Mouse (Mus musculus) midbrain, embryonic 14.5 days (tissue): ENCODE data around the gene Kmt2b. TPM values are rescaled to one million over a fixed set of nuclear protein-coding genes. Genes with fewer than 3 reads are reported as not detected.

Experiments
- ATAC-seq: fragments of 200-750 bp; cut with Nextera tagmentation; 2 replicates; pipeline ENCODE4 v1.8.0; 2017; ENCODE audit warnings: moderate number of reproducible peaks, moderate library complexity; ENCODE audit not compliant: low FRiP score, low TSS enrichment
- DNase-seq: peaks from one replicate; pipeline ENCODE4 v3.0.0-alpha.2; 2015
- H3K27ac ChIP-seq: fragments of 300-500 bp; sonication (generic); replicated peaks from 2 replicates; pipeline ENCODE4 v1.5.1; 2014; ENCODE audit warnings: mild to moderate bottlenecking, low read depth, low read length, moderate library complexity
- H3K27me3 ChIP-seq: fragments of 300-500 bp; sonication (generic); 2 replicates; pipeline ENCODE4 v1.6.1; 2014; ENCODE audit warnings: low read length, control low read depth, mixed read lengths; ENCODE audit not compliant: control insufficient read depth, insufficient read depth
- H3K36me3 ChIP-seq: fragments of 300-500 bp; sonication (generic); 2 replicates; pipeline ENCODE4 v1.6.1; 2014; ENCODE audit warnings: low read length, control low read depth; ENCODE audit not compliant: control insufficient read depth, insufficient read depth
- H3K4me1 ChIP-seq: fragments of 300-500 bp; sonication (generic); 2 replicates; pipeline ENCODE4 v1.6.1; 2014; ENCODE audit warnings: mild to moderate bottlenecking, antibody characterized with exemption, low read length, control low read depth; ENCODE audit not compliant: control insufficient read depth, insufficient read depth
- H3K4me2 ChIP-seq: fragments of 300-500 bp; sonication (generic); 2 replicates; pipeline ENCODE4 v1.6.1; 2014; ENCODE audit warnings: mild to moderate bottlenecking, low read length, moderate library complexity
- H3K4me3 ChIP-seq: fragments of 300-500 bp; sonication (generic); replicated peaks from 2 replicates; pipeline ENCODE4 v1.5.1; 2014; ENCODE audit warnings: low read depth, low read length
- H3K9ac ChIP-seq: fragments of 300-500 bp; sonication (generic); replicated peaks from 2 replicates; pipeline ENCODE4 v1.6.1; 2014; ENCODE audit warnings: mild to moderate bottlenecking, low read length, moderate library complexity
- H3K9me3 ChIP-seq: fragments of 300-500 bp; sonication (generic); 2 replicates; pipeline ENCODE4 v1.6.1; 2016; ENCODE audit warnings: low read length, control low read depth, mixed read lengths; ENCODE audit not compliant: control insufficient read depth
- WGBS: fragments of 180-500 bp; shearing (Covaris S2); extraction: QIAGEN DNeasy Blood & Tissue Kit; methylation state at CpG from one replicate; pipeline ENCODE4 v1.1.7; 2014; 5-methylcytosine and 5-hydroxymethylcytosine counted together
- polyA plus RNA-seq: library from polyadenylated mRNA; unstranded; fragments of >200 nt; fragmentation: Nextera tagmentation; extraction: Ambion mirVana; gene quantifications from 2 replicates; pipeline ENCODE4 v1.2.1, GENCODE M21; 2014

The Kmt2b gene
- polyA plus RNA-seq, 1 experiment from 2014 or later, result 13.1 TPM

- no peak for ATAC-seq
- no peak overlapping the region for H3K27ac ChIP-seq
- H3K27me3 ChIP-seq, result no peaks in the 10 kb centered on the region
- peak overlapping the region; percentile 72 for H3K4me2 ChIP-seq
- no peaks in the 10 kb centered on the region for H3K9me3 ChIP-seq
- H3K36me3 ChIP-seq, result peaks cover 52% of the 10 kb centered on the region
- DNase-seq, result no peak
- peaks cover 10% of the 10 kb centered on the region for H3K4me1 ChIP-seq
- 88% methylated on average over 28 of the region's 28 CpGs for WGBS
- no peak overlapping the region for H3K4me3 ChIP-seq
- H3K9ac ChIP-seq, result no peak overlapping the region
Observed at GRCm38 (mm10) chr7:30586455-30587020, 2.0 kb downstream of the Kmt2b start.

- Histone ChIP-seq H3K4me1 (peaks cover 10% of the 10 kb centered on the region), H3K4me2 (no peak overlapping the region), H3K27ac (no peak overlapping the region), H3K27me3 (no peaks in the 10 kb centered on the region), H3K36me3 (peaks cover 66% of the 10 kb centered on the region), H3K4me3 (no peak overlapping the region), H3K9me3 (no peaks in the 10 kb centered on the region), H3K9ac (no peak overlapping the region)
- ATAC-seq (no peak), DNase-seq (no peak)
- WGBS, result 96% methylated on average over 7 of the region's 7 CpGs
Observed at GRCm38 (mm10) chr7:30585170-30585569, 3.4 kb downstream of the Kmt2b start.

- no peak overlapping the region for H3K27ac ChIP-seq
- H3K4me2 ChIP-seq, result no peak overlapping the region
- peaks cover 10% of the 10 kb centered on the region for H3K4me1 ChIP-seq
- H3K9ac ChIP-seq, result no peak overlapping the region
- ATAC-seq (no peak), DNase-seq (no peak)
- H3K9me3 ChIP-seq, result no peaks in the 10 kb centered on the region
- 92% methylated on average over 10 of the region's 10 CpGs for WGBS
- peaks cover 74% of the 10 kb centered on the region for H3K36me3 ChIP-seq
- H3K27me3 ChIP-seq, result no peaks in the 10 kb centered on the region
- no peak overlapping the region for H3K4me3 ChIP-seq
Observed at GRCm38 (mm10) chr7:30584339-30584738, 4.2 kb downstream of the Kmt2b start.

GRCm38 (mm10) chr7:30581547-30581946 is 7.0 kb downstream of the Kmt2b start:
- DNase-seq (no peak), ATAC-seq (no peak)
- Histone ChIP-seq H3K36me3 (peaks cover 100% of the 10 kb centered on the region), H3K4me1 (no peaks in the 10 kb centered on the region), H3K9ac (no peak overlapping the region), H3K27ac (no peak overlapping the region), H3K27me3 (no peaks in the 10 kb centered on the region), H3K9me3 (no peaks in the 10 kb centered on the region), H3K4me2 (no peak overlapping the region), H3K4me3 (no peak overlapping the region)
- 95% methylated on average over 16 of the region's 16 CpGs for WGBS

GRCm38 (mm10) chr7:30579950-30580349 is 8.6 kb downstream of the Kmt2b start:
- DNase-seq (no peak), ATAC-seq (no peak)
- Histone ChIP-seq H3K9me3 (no peaks in the 10 kb centered on the region), H3K9ac (no peak overlapping the region), H3K36me3 (peaks cover 100% of the 10 kb centered on the region), H3K4me2 (no peak overlapping the region), H3K4me3 (no peak overlapping the region), H3K27me3 (no peaks in the 10 kb centered on the region), H3K4me1 (no peaks in the 10 kb centered on the region), H3K27ac (no peak overlapping the region)
- WGBS, result 96% methylated on average over 8 of the region's 8 CpGs

- ATAC-seq, result no peak
- no peak overlapping the region for H3K4me3 ChIP-seq
- no peaks in the 10 kb centered on the region for H3K4me1 ChIP-seq
- no peak overlapping the region for H3K9ac ChIP-seq
- WGBS, result 88% methylated on average over 2 of the region's 2 CpGs
- H3K36me3 ChIP-seq, result peaks cover 100% of the 10 kb centered on the region
- no peak overlapping the region for H3K4me2 ChIP-seq
- no peaks in the 10 kb centered on the region for H3K27me3 ChIP-seq
- H3K27ac ChIP-seq, result no peak overlapping the region
- H3K9me3 ChIP-seq, result no peaks in the 10 kb centered on the region
- DNase-seq, result no peak
Observed at GRCm38 (mm10) chr7:30572969-30573368, 15.6 kb downstream of the Kmt2b start.

GRCm38 (mm10) chr7:30572389-30572788 is 16.1 kb downstream of the Kmt2b start:
- Histone ChIP-seq H3K27me3 (no peaks in the 10 kb centered on the region), H3K4me3 (no peak overlapping the region), H3K9ac (no peak overlapping the region), H3K9me3 (no peaks in the 10 kb centered on the region), H3K4me2 (no peak overlapping the region), H3K4me1 (no peaks in the 10 kb centered on the region), H3K36me3 (peaks cover 97% of the 10 kb centered on the region), H3K27ac (no peak overlapping the region)
- WGBS, result 91% methylated on average over 5 of the region's 5 CpGs
- DNase-seq (no peak), ATAC-seq (no peak)

GRCm38 (mm10) chr7:30567555-30567954 is 21.0 kb downstream of the Kmt2b start:
- H3K4me3 ChIP-seq, result no peak overlapping the region
- 92% methylated on average over 11 of the region's 11 CpGs for WGBS
- H3K27me3 ChIP-seq, result no peaks in the 10 kb centered on the region
- no peak overlapping the region for H3K27ac ChIP-seq
- H3K4me2 ChIP-seq, result no peak overlapping the region
- no peaks in the 10 kb centered on the region for H3K9me3 ChIP-seq
- H3K4me1 ChIP-seq, result peaks cover 6% of the 10 kb centered on the region; the same call in 1 of the 2 replicates
- DNase-seq (no peak), ATAC-seq (no peak)
- H3K36me3 ChIP-seq, result peaks cover 72% of the 10 kb centered on the region
- no peak overlapping the region for H3K9ac ChIP-seq

- Histone ChIP-seq H3K36me3 (peaks cover 57% of the 10 kb centered on the region), H3K4me2 (no peak overlapping the region), H3K27ac (no peak overlapping the region), H3K4me3 (no peak overlapping the region), H3K9ac (no peak overlapping the region), H3K4me1 (peaks cover 6% of the 10 kb centered on the region; the same call in 1 of the 2 replicates), H3K9me3 (no peaks in the 10 kb centered on the region), H3K27me3 (no peaks in the 10 kb centered on the region)
- 88% methylated on average over 9 of the region's 9 CpGs for WGBS
- no peak for ATAC-seq
- no peak for DNase-seq
Observed at GRCm38 (mm10) chr7:30566033-30566432, 22.5 kb downstream of the Kmt2b start.
